Mouse (Mus musculus) heart, adult 2 months (tissue): Measurements from ENCODE around the gene Dock8. TPM values are rescaled to one million over a fixed set of nuclear protein-coding genes. Genes with fewer than 3 reads are reported as not detected.

Experiments used
- DNase-seq, 2 experiments: peaks; one replicate each; pipeline ENCODE4 v3.0.0; 2021
- H3K27ac ChIP-seq: fragments of 200-600 bp; 2 replicates; pipeline ENCODE4 v1.8.1; 2022
- H3K27me3 ChIP-seq: fragments of 200-500 bp; 2 replicates; pipeline ENCODE4 v1.6.1; 2012; ENCODE audit warnings: mild to moderate bottlenecking, low read length, inconsistent platforms, mixed read lengths; ENCODE audit not compliant: control insufficient read depth, insufficient read depth
- H3K36me3 ChIP-seq: fragments of 200-500 bp; 2 replicates; pipeline ENCODE4 v1.6.1; 2012; ENCODE audit warnings: low read length, inconsistent platforms; ENCODE audit not compliant: control insufficient read depth, insufficient read depth
- H3K4me1 ChIP-seq: fragments of 200-500 bp; 2 replicates; pipeline ENCODE4 v1.6.1; 2011; ENCODE audit warnings: low read length; ENCODE audit not compliant: control insufficient read depth, insufficient read depth
- H3K4me3 ChIP-seq: fragments of 200-600 bp; 2 replicates; pipeline ENCODE4 v1.8.1; 2022
- H3K79me2 ChIP-seq: fragments of 200-500 bp; replicated peaks from 2 replicates; pipeline ENCODE4 v1.6.1; 2012; ENCODE audit warnings: mild to moderate bottlenecking, inconsistent platforms, low read length, moderate library complexity, mixed read lengths; ENCODE audit not compliant: control insufficient read depth, insufficient read depth
- H3K9ac ChIP-seq: fragments of 200-500 bp; 2 replicates; pipeline ENCODE4 v1.6.1; 2012; ENCODE audit warnings: low read depth, mild to moderate bottlenecking, control low read depth, inconsistent platforms, low read length, mixed read lengths
- CTCF ChIP-seq: fragments of 200-600 bp; IDR thresholded peaks from 2 replicates; pipeline ENCODE4 v1.8.1; 2022; ENCODE audit warnings: antibody characterized with exemption, mild to moderate bottlenecking, moderate library complexity
- EP300 ChIP-seq: fragments of 200-500 bp; IDR thresholded peaks from 2 replicates; pipeline ENCODE4 v1.6.1; 2011; ENCODE audit warnings: low read depth, low read length, control low read depth; ENCODE audit not compliant: insufficient read depth
- POLR2A ChIP-seq: fragments of 200-500 bp; IDR thresholded peaks from 2 replicates; pipeline ENCODE4 v1.6.1; 2011; ENCODE audit warnings: mild to moderate bottlenecking, low read depth, low read length, control low read depth; ENCODE audit not compliant: insufficient read depth
- WGBS: fragments of 180-500 bp; shearing (Covaris S2); methylation state at CpG from one replicate; pipeline ENCODE4 v1.1.7; 2018; 5-methylcytosine and 5-hydroxymethylcytosine counted together
- intact Hi-C: fragments of 180-260 bp; cut with DNase I; formaldehyde crosslinking; loops from one replicate; pipeline ENCODE4 v1.15.1; 2025
- polyA plus RNA-seq: library from polyadenylated mRNA; depleted of rRNA; stranded (reverse); fragments of >200 nt; gene quantifications from 2 replicates; pipeline ENCODE4 v1.2.3, GENCODE M21; 2012
- total RNA-seq, 2 experiments: library from RNA; stranded (reverse); gene quantifications; 2 replicates each; pipeline ENCODE4 v1.2.3; 2021

The Dock8 gene
- total and polyA plus RNA-seq, 3 experiments = 5.7 to 24.7 (median 17.5) TPM

DNA sequence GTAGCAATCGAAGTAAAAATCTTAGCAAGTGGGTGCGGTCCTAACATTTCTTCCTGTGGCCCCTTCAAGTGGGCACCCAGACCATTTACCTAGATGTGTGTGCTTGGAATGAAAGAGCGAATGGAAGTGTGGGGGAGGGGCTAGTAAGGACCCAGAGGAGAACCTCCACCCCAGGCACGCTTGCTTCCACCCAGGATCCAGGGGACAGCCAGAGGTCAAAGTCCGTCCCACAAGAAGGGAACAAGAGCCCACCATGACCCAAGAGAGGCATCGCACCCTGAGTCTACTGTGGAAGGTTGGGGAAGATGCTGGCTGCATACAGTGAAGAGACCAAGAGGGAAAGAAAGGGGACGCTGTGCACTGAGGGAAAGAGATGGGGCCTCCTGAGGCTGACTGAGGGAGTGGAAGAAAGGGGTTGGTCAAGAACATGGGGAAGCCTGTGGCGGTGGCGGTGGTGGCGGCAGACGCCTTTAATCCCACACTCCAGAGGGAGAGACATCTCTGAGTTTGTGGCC is 209.3 kb downstream of the Dock8 start:
- intact Hi-C loops = no loop called here
- Histone ChIP-seq H3K36me3 (no peaks in the 10 kb centered on the region), H3K4me3 (no peak overlapping the region), H3K79me2 (no peaks in the 10 kb centered on the region), H3K4me1 (no peaks in the 10 kb centered on the region; the same call in 1 of the 2 replicates), H3K27ac (no peak overlapping the region; the same call in 1 of the 2 replicates), H3K27me3 (no peaks in the 10 kb centered on the region), H3K9ac (no peak overlapping the region)
- WGBS = 87% methylated on average over 11 of the region's 11 CpGs
- no peak for DNase-seq
- no peak for TF ChIP-seq POLR2A
- TF ChIP-seq CTCF = no peak
- no peak for TF ChIP-seq EP300

- no peaks in the 10 kb centered on the region for H3K36me3 ChIP-seq
- no peak overlapping the region for H3K4me3 ChIP-seq
- TF ChIP-seq EP300 (no peak), POLR2A (no peak), CTCF (no peak)
- DNase-seq = no peak
- no peak overlapping the region for H3K9ac ChIP-seq
- H3K27me3 ChIP-seq = no peaks in the 10 kb centered on the region
- no peaks in the 10 kb centered on the region for H3K79me2 ChIP-seq
- WGBS = 84% methylated on average over 2 of the region's 2 CpGs
- H3K27ac ChIP-seq = no peak overlapping the region
- intact Hi-C loops = no loop called here
- H3K4me1 ChIP-seq = no peaks in the 10 kb centered on the region
Measured at GRCm38 (mm10) chr19:25220611-25221010, 221.3 kb downstream of the Dock8 start.

- 71% methylated on average over 9 of the region's 9 CpGs for WGBS
- DNase-seq = no peak
- intact Hi-C loops = no loop called here
Measured at GRCm38 (mm10) chr19:25221964-25222640, 222.8 kb downstream of the Dock8 start.

GRCm38 (mm10) chr19:25230058-25230974 is 231.0 kb downstream of the Dock8 start:
- intact Hi-C loops = no loop called here
- TF ChIP-seq EP300 (no peak), CTCF (no peak), POLR2A (no peak)
- H3K36me3 ChIP-seq = no peaks in the 10 kb centered on the region
- no peaks in the 10 kb centered on the region for H3K4me1 ChIP-seq
- DNase-seq = no peak
- H3K9ac ChIP-seq = no peak overlapping the region
- H3K4me3 ChIP-seq = no peak overlapping the region
- no peak overlapping the region for H3K27ac ChIP-seq
- no peaks in the 10 kb centered on the region for H3K79me2 ChIP-seq
- WGBS = 80% methylated on average over 4 of the region's 4 CpGs
- H3K27me3 ChIP-seq = no peaks in the 10 kb centered on the region

More at GRCm38 (mm10) chr19:25221964-25222640, 222.8 kb downstream of the Dock8 start:
- Histone ChIP-seq H3K27me3 (no peaks in the 10 kb centered on the region), H3K4me3 (no peak overlapping the region), H3K4me1 (no peaks in the 10 kb centered on the region), H3K27ac (no peak overlapping the region), H3K9ac (no peak overlapping the region), H3K79me2 (no peaks in the 10 kb centered on the region), H3K36me3 (no peaks in the 10 kb centered on the region)
- TF ChIP-seq POLR2A (no peak), CTCF (no peak), EP300 (no peak)

DNA sequence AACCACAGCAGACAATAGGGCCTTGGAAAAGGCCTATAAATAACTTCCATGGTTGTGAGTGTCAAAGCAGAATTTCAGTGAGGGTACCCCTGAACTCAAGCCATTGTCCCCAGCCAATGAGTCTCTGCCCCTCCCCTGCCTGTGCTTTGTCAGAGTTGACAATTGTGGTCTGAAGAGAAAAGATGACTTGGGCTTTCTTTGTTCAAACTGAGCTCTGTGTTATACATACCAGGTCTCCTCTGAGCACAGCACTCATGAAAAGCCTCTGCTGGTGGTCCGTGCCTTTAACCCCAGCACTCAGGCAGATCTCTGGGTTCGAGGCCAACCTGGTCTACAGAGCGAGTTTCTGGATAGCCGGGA is 231.6 kb downstream of the Dock8 start:
- TF ChIP-seq CTCF (no peak), POLR2A (no peak), EP300 (no peak)

GRCm38 (mm10) chr19:25232032-25232431 is 232.7 kb downstream of the Dock8 start:
- no peaks in the 10 kb centered on the region for H3K79me2 ChIP-seq
- no peak overlapping the region for H3K27ac ChIP-seq
- no peak overlapping the region for H3K9ac ChIP-seq
- intact Hi-C loops = no loop called here
- H3K27me3 ChIP-seq = no peaks in the 10 kb centered on the region; the same call in 1 of the 2 replicates
- TF ChIP-seq EP300 = no peak
- no peak for TF ChIP-seq POLR2A
- TF ChIP-seq CTCF = no peak
- 64% methylated on average over 10 of the region's 10 CpGs for WGBS
- H3K4me1 ChIP-seq = no peaks in the 10 kb centered on the region
- no peaks in the 10 kb centered on the region for H3K36me3 ChIP-seq
- no peak for DNase-seq
- H3K4me3 ChIP-seq = no peak overlapping the region

More for the DNA sequence above, 231.6 kb downstream of the Dock8 start:
- H3K4me1 ChIP-seq = no peaks in the 10 kb centered on the region
- H3K27ac ChIP-seq = no peak overlapping the region
- intact Hi-C loops = no loop called here
- no peaks in the 10 kb centered on the region for H3K36me3 ChIP-seq
- 89% methylated on average over 4 of the region's 4 CpGs for WGBS
- no peak for DNase-seq
- no peaks in the 10 kb centered on the region for H3K79me2 ChIP-seq
- no peaks in the 10 kb centered on the region for H3K27me3 ChIP-seq
- no peak overlapping the region for H3K9ac ChIP-seq
- H3K4me3 ChIP-seq = no peak overlapping the region
